Mouse (Mus musculus): ENCODE results near the gene Skp1a.

Gene Skp1a

GRCm38 (mm10) chr11:52253674-52254375 is 22.0 kb downstream of the Skp1a start:
- DNase-seq (ENCODE audit: low read depth, low spot score) = peak; percentile 86

GRCm38 (mm10) chr11:52255077-52255476 is 23.3 kb downstream of the Skp1a start:
- DNase-seq (ENCODE audit: low read depth, low spot score) = no peak

GRCm38 (mm10) chr11:52257376-52257775 is 25.6 kb downstream of the Skp1a start:
- no peak for DNase-seq (ENCODE audit: low read depth, low spot score)

- no peak for DNase-seq (ENCODE audit: low read depth, low spot score)
Measured at GRCm38 (mm10) chr11:52258711-52259110, 26.9 kb downstream of the Skp1a start.

GRCm38 (mm10) chr11:52260878-52261277 is 29.1 kb downstream of the Skp1a start:
- peak; percentile 51 for DNase-seq (ENCODE audit: low read depth, low spot score)

GRCm38 (mm10) chr11:52261937-52262336 is 30.1 kb downstream of the Skp1a start:
- peak; percentile 49 for DNase-seq (ENCODE audit: low read depth, low spot score)

- DNase-seq (ENCODE audit: low read depth, low spot score) = no peak
Measured at GRCm38 (mm10) chr11:52262338-52262737, 30.5 kb downstream of the Skp1a start.

- no peak for DNase-seq (ENCODE audit: low read depth, low spot score)
Measured at GRCm38 (mm10) chr11:52264871-52265270, 33.1 kb downstream of the Skp1a start.

GRCm38 (mm10) chr11:52265616-52266307 is 34.0 kb downstream of the Skp1a start:
- no peak for DNase-seq (ENCODE audit: low read depth, low spot score)

- no peak for DNase-seq (ENCODE audit: low read depth, low spot score)
Measured at GRCm38 (mm10) chr11:52267271-52267670, 35.5 kb downstream of the Skp1a start.

- no peak for DNase-seq (ENCODE audit: low read depth, low spot score)
Measured at GRCm38 (mm10) chr11:52268104-52268835, 36.5 kb downstream of the Skp1a start.

- no peak for DNase-seq (ENCODE audit: low read depth, low spot score)
Measured at GRCm38 (mm10) chr11:52269841-52270240, 38.0 kb downstream of the Skp1a start.

- DNase-seq (ENCODE audit: low read depth, low spot score) = peak; percentile 30
Measured at GRCm38 (mm10) chr11:52271765-52272495, 40.1 kb downstream of the Skp1a start.

- no peak for DNase-seq (ENCODE audit: low read depth, low spot score)
Measured at GRCm38 (mm10) chr11:52272619-52273018, 40.8 kb downstream of the Skp1a start.

GRCm38 (mm10) chr11:52273183-52273941 is 41.6 kb downstream of the Skp1a start:
- DNase-seq (ENCODE audit: low read depth, low spot score) = no peak

GRCm38 (mm10) chr11:52273942-52274330 is 42.1 kb downstream of the Skp1a start:
- DNase-seq (ENCODE audit: low read depth, low spot score) = no peak

GRCm38 (mm10) chr11:52274456-52275112 is 42.8 kb downstream of the Skp1a start:
- peak; percentile 66 for DNase-seq (ENCODE audit: low read depth, low spot score)

- DNase-seq (ENCODE audit: low read depth, low spot score) = no peak
Measured at GRCm38 (mm10) chr11:52275366-52275765, 43.6 kb downstream of the Skp1a start.

GRCm38 (mm10) chr11:52275774-52276555 is 44.2 kb downstream of the Skp1a start:
- peak; percentile 65 for DNase-seq (ENCODE audit: low read depth, low spot score)

GRCm38 (mm10) chr11:52276961-52277391 is 45.2 kb downstream of the Skp1a start:
- no peak for DNase-seq (ENCODE audit: low read depth, low spot score)
